Mouse (Mus musculus): ENCODE results near the gene C130026I21Rik. TPM values are rescaled to one million over a fixed set of nuclear protein-coding genes. Genes with fewer than 3 reads are reported as not detected.
"Not testable (repeated sequence)": the region's sequence is repeated elsewhere in the genome, so short reads cannot be mapped to it uniquely, and the experiment has no call there.

C130026I21Rik gene
- total RNA-seq, 2 experiments from 2014 or later: 0.30 TPM; not detected in 1

GRCm38 (mm10) chr1:85035801-85036200, 234.6 kb downstream of the C130026I21Rik start:
- not testable (repeated sequence) for DNase-seq (ENCODE audit: extremely low spot score in 1 of 2, low spot score in 1 of 2)

- DNase-seq (ENCODE audit: extremely low spot score in 1 of 2, low spot score in 1 of 2): not testable (repeated sequence)
These were observed 236.0 kb downstream of the C130026I21Rik start for GRCm38 (mm10) chr1:85034394-85034793.

- DNase-seq (ENCODE audit: extremely low spot score in 1 of 2, low spot score in 1 of 2): not testable (repeated sequence)
These were observed 236.8 kb downstream of the C130026I21Rik start for GRCm38 (mm10) chr1:85033616-85034015.

- not testable (repeated sequence) for DNase-seq (ENCODE audit: extremely low spot score in 1 of 2, low spot score in 1 of 2)
These were observed 240.2 kb downstream of the C130026I21Rik start for GRCm38 (mm10) chr1:85030211-85030610.

GRCm38 (mm10) chr1:85011933-85012332, 258.4 kb downstream of the C130026I21Rik start:
- not testable (repeated sequence) for DNase-seq (ENCODE audit: extremely low spot score in 1 of 2, low spot score in 1 of 2)

DNA sequence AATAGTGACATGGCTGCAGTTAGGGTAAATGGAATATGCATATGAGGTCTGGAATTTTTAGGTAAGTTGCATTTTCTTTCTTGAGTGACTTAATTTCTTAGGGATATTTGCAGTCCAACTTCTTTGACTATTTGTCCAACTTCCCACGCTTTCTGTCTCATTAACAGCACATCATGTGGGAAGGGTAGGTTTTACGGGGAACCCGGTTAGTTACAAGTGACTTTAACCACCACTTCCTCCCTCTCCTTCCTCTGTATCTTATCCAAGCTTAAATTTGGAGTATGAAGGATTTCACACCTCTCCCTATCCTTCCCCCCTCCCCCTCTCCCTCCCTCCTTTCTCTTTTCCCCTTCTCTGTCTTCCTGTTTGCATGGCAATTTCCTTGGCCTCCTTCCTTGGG, 259.4 kb downstream of the C130026I21Rik start:
- not testable (repeated sequence) for DNase-seq (ENCODE audit: extremely low spot score in 1 of 2, low spot score in 1 of 2)

DNA sequence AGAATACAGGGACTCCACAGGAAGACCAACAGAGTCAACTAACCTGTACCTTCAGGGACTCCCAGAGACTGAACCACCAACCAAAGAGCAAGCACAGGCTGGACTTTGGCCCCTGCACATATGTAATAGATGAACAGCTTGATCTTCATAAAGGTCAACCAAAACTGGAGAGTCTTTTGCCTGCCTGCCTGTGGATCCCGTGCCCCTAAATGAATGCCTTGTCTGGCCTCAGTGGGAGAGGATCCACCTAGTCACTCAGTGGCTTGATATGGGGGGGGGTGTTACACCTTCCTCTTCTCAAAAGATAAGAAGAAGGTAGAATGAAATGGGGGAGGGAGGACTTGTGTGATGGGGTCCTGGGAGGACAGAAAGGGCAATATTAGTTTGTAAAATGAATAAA, 262.6 kb downstream of the C130026I21Rik start:
- DNase-seq (ENCODE audit: extremely low spot score in 1 of 2, low spot score in 1 of 2): not testable (repeated sequence)

- DNase-seq (ENCODE audit: extremely low spot score in 1 of 2, low spot score in 1 of 2): not testable (repeated sequence)
These were observed 271.1 kb downstream of the C130026I21Rik start for GRCm38 (mm10) chr1:84999241-84999640.

GRCm38 (mm10) chr1:84996305-84996704, 274.1 kb downstream of the C130026I21Rik start:
- DNase-seq (ENCODE audit: extremely low spot score in 1 of 2, low spot score in 1 of 2): not testable (repeated sequence)

DNA sequence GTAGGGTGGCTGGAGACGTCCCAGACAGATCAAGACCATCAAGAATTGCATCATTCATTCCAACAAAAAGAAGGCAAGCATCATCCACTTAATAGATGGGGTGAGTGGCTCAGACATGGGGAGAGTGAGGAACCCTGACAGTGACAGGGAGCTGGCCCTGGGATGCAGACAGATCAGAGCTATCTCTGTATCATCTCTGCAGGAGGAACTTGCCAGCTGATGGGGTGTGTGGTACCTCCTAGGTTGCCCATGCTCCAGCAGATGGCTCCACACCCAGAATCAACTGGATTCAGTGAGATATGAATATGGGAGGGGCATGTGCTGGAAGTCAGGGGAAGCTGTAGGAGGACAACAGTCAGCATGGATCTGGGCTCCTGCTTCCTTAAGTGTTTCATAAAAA, 275.9 kb downstream of the C130026I21Rik start:
- DNase-seq (ENCODE audit: extremely low spot score in 1 of 2, low spot score in 1 of 2): not testable (repeated sequence)

DNA sequence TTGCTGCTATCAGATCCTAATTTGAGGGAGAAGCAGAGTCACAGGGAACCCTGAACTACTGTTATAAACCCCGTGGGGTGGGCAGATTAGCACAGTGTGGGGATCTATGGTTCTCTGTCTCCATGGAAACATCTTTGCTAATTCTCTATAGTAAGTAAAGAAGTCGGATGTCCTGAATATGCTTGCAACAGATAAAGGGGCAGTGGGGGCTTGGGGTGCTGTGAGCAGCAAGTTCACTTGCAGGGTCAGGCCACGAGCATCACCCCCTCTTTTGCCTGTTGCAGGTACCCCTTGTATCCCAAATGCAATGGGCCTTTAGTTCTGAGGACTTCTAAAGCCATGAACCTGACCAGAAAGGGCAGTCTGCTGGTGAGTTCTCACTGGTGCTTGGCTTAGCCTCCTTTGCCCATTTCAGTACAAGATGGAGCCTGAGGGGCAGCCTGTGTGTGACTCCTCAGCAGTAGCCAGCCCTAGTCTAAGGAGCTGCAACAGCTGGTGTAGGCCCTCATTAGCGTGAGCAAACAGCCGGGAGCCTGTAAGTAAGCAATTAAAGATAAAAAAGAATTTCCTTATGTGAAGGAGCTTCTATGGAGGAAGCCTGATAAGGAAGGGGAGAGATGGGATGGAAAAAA, 276.6 kb downstream of the C130026I21Rik start:
- DNase-seq (ENCODE audit: extremely low spot score in 1 of 2, low spot score in 1 of 2): not testable (repeated sequence)

DNA sequence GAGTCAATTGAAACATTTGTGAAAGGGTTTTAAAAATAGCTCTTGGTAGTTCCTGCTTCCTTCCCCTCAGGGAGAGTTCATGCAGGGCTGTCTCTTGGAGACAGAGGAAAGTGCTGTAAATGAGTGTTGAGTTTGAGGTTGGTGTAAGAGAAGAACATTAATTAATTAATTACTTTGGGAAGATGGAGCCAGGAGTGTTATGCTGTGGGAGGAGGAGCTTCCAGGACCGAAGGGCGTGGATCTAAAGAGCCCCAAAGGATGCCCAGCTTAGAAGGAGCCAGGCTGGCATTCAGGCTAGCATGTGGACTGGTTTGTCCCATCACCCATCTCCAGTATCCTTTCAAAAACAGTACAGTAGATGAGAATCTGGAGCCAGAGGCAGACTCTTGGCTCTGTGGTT, 277.1 kb downstream of the C130026I21Rik start:
- not testable (repeated sequence) for DNase-seq (ENCODE audit: extremely low spot score in 1 of 2, low spot score in 1 of 2)

GRCm38 (mm10) chr1:84992827-84993226, 277.5 kb downstream of the C130026I21Rik start:
- DNase-seq (ENCODE audit: extremely low spot score in 1 of 2, low spot score in 1 of 2): not testable (repeated sequence)

- not testable (repeated sequence) for DNase-seq (ENCODE audit: extremely low spot score in 1 of 2, low spot score in 1 of 2)
These were observed 281.3 kb downstream of the C130026I21Rik start for GRCm38 (mm10) chr1:84989044-84989443.

DNA sequence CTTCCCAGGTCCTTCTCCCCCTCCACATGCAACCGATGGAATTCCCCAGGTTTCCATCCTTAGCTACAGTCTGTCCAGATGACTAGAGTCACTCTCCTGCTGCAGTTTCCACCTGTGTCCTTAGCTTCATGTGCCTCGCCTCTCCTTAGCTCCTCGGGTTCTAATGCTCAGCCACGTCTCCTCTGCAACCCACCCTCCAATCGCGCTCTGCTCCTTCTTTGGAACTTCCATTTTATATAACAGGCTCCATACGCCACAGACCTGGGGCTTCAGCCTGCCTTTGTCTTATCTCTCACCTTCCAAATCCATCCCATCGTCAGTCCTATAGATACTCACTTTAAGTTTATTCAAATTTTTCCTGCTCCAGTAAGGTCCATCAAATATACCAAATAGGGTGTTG, 282.6 kb downstream of the C130026I21Rik start:
- not testable (repeated sequence) for DNase-seq (ENCODE audit: extremely low spot score in 1 of 2, low spot score in 1 of 2)

GRCm38 (mm10) chr1:84961779-84962178, 308.6 kb downstream of the C130026I21Rik start:
- DNase-seq (ENCODE audit: extremely low spot score in 1 of 2, low spot score in 1 of 2): not testable (repeated sequence)

DNA sequence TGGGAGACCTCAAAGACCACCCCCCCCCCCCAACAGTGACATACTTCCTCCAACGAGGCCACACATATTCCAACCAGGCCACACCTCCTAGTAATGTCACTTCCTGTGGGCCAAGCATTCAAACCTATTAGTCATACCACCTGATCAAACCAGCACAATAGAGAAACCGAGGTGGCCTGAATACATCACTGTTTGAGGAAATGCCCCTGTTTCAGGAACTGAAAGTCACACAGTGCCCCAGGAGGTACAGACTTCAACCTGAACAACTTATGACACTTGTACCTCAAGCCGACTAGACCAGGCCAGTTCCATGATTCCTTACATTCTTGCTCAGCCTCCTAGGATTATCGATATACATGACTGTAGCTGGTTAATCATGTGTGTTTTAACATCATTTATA, 312.7 kb downstream of the C130026I21Rik start:
- DNase-seq (ENCODE audit: extremely low spot score in 1 of 2, low spot score in 1 of 2): not testable (repeated sequence)

GRCm38 (mm10) chr1:84956771-84957170, 313.6 kb downstream of the C130026I21Rik start:
- not testable (repeated sequence) for DNase-seq (ENCODE audit: extremely low spot score in 1 of 2, low spot score in 1 of 2)

DNA sequence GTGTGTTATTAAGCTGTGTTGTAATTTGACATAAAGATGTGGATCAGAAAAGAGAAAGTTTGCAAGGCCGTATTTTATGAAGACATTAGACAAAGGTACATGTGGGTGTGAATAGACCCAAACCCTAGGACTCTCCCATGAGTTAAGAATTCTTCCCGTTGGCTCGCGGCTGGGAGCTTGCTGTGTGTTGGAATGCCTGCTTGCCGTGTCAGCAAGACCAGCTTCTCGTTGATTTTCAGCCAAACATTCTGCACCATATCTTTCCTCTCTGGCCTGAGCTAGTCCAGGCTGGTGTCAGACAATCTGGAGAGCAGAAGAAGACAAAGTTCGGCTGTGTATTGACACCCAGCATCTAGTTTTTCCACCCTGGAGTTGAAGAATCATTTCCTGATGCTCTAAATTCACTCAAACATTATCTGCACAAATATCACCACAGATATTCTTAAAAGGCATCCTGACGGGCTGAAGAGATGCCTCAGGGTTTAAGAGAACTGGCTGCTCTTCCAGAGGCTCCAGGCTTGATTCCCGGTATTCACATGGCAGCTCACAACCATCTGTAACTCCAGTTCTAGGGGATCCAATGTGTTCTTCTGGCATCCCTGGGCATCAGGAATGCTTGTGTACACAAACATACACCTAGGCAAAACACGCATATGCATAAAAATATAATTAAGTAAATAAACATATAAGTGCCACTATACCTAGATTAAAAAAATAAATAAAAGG, 317.7 kb downstream of the C130026I21Rik start:
- no peak for DNase-seq (ENCODE audit: extremely low spot score in 1 of 2, low spot score in 1 of 2)

- DNase-seq (ENCODE audit: extremely low spot score in 1 of 2, low spot score in 1 of 2): no peak
These were observed 318.8 kb downstream of the C130026I21Rik start for GRCm38 (mm10) chr1:84951566-84951965.

GRCm38 (mm10) chr1:84947390-84947789, 323.0 kb downstream of the C130026I21Rik start:
- no peak for DNase-seq (ENCODE audit: extremely low spot score in 1 of 2, low spot score in 1 of 2)

- no peak for DNase-seq (ENCODE audit: extremely low spot score in 1 of 2, low spot score in 1 of 2)
These were observed 324.4 kb downstream of the C130026I21Rik start for GRCm38 (mm10) chr1:84945950-84946349.

Data from layer of hippocampus, postnatal 25 days (tissue).